11 mouse cellular contexts compared by ENCODE assay signal in the genomic region with DNA sequence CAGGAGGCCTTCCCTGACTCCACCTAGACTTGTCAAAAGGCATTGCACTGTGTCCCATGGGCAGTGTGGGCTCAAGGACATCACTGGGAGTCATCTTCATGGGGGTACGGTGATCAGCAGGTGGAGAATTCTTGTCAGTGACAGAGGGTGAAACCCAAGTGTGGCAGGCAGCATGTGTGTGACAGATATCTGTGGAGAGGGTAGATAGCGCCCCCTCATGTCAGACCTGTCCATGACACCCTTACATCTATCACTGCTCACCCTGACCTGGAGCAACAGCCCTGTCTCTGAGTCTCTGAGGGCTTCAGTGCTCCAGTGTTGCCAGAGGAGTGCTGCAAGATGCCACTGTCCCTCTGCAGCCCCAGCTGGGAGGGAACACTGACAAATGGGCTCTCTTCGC.
DNase-seq lines count a peak whose midpoint lies in the region; ATAC-seq and TF ChIP-seq lines count a peak whose summit lies in the region.
"Had no signal": no experiment of that assay in that cellular context is flagged by ENCODE, and none has a peak within 500 bp of the region (broad histone marks: within the 10 kb centered on the region; RNA-seq: fewer than 3 reads in every experiment).

No protein-coding gene starts in this region.

- no peaks in the 10 kb centered on the region for H3K27me3 ChIP-seq in hindbrain, embryonic 10.5 days (ENCODE audit: insufficient read depth, poor library complexity, severe bottlenecking)
- no peaks in the 10 kb centered on the region; the same call in 1 of the 2 replicates for H3K27me3 ChIP-seq in hindbrain, embryonic 14.5 days (ENCODE audit: control insufficient read depth, insufficient read depth, low read length)
- H3K27me3 ChIP-seq in neural tube, embryonic 11.5 days (ENCODE audit: control insufficient read depth, insufficient read depth, low read length), result no peaks in the 10 kb centered on the region
- no peaks in the 10 kb centered on the region for H3K27me3 ChIP-seq in hindbrain, embryonic 11.5 days (ENCODE audit: control insufficient read depth, insufficient read depth, low read length)
- no peaks in the 10 kb centered on the region for H3K27me3 ChIP-seq in stomach, postnatal 0 days (ENCODE audit: control insufficient read depth, insufficient read depth, low read length)

- peak; percentile 50 for TF ChIP-seq CTCF in stomach, postnatal 0 days (IDR thresholded peaks at IDR 0.05; ENCODE audit: low read depth)

- peak overlapping the region; percentile 36; the same call in 1 of the 2 replicates for H3K27ac ChIP-seq in hindbrain, embryonic 10.5 days
- no peak overlapping the region for H3K27ac ChIP-seq in hindbrain, embryonic 14.5 days
- H3K27ac ChIP-seq in neural tube, embryonic 11.5 days (ENCODE audit: low read depth, low read length), result no peak overlapping the region
- no peak overlapping the region for H3K27ac ChIP-seq in hindbrain, embryonic 11.5 days (ENCODE audit: low read depth, low read length)
- no peak overlapping the region for H3K27ac ChIP-seq in stomach, postnatal 0 days (replicated peaks)

- H3K4me3 ChIP-seq in hindbrain, embryonic 10.5 days, result no peak overlapping the region
- H3K4me3 ChIP-seq in hindbrain, embryonic 14.5 days (replicated peaks; ENCODE audit: low read length), result no peak overlapping the region
- no peak overlapping the region for H3K4me3 ChIP-seq in neural tube, embryonic 11.5 days (ENCODE audit: low read depth, low read length)
- no peak overlapping the region for H3K4me3 ChIP-seq in hindbrain, embryonic 11.5 days (ENCODE audit: low read depth, low read length)
- no peak overlapping the region for H3K4me3 ChIP-seq in stomach, postnatal 0 days (ENCODE audit: low read depth, low read length)

- TF ChIP-seq EP300 in stomach, postnatal 0 days (optimal IDR thresholded peaks at IDR 0.05), result no peak

- ATAC-seq in hindbrain, embryonic 14.5 days (ENCODE audit: low FRiP score), result no peak; the same call in 1 of the 2 replicates
- ATAC-seq in neural tube, embryonic 11.5 days (ENCODE audit: insufficient read depth, low FRiP score, low TSS enrichment), result no peak
- ATAC-seq in hindbrain, embryonic 11.5 days (ENCODE audit: low FRiP score), result peak; percentile 22; the same call in 1 of the 2 replicates
- ATAC-seq in stomach, postnatal 0 days (ENCODE audit: low FRiP score, low TSS enrichment), result no peak

- no peak for DNase-seq in hindbrain, embryonic 10.5 days (ENCODE audit: low spot score)
- no peak for DNase-seq in hindbrain, embryonic 14.5 days (ENCODE audit: low spot score)
- DNase-seq in neural tube, embryonic 11.5 days (ENCODE audit: low spot score), result peak; percentile 45
- DNase-seq in neural tube, embryonic 10.5 days (ENCODE audit: extremely low spot score, low spot score), result no peak
- DNase-seq in hindbrain, embryonic 11.5 days (ENCODE audit: low spot score), result peak; percentile 50
- DNase-seq in stomach, postnatal 0 days (ENCODE audit: low spot score), result no peak
- DNase-seq in cerebellum, postnatal 14 days, result no peak
- DNase-seq: cerebellum, postnatal 36 days; gastrocnemius, postnatal 25 days; heart, postnatal 14 days; kidney, postnatal 10 days had no signal

- H3K9me3 ChIP-seq in hindbrain, embryonic 10.5 days, result peaks cover 4% of the 10 kb centered on the region; the same call in 1 of the 2 replicates
- H3K9me3 ChIP-seq in hindbrain, embryonic 14.5 days (ENCODE audit: control insufficient read depth, low read length), result no peaks in the 10 kb centered on the region
- no peaks in the 10 kb centered on the region for H3K9me3 ChIP-seq in neural tube, embryonic 11.5 days (ENCODE audit: control insufficient read depth, low read length)
- no peaks in the 10 kb centered on the region for H3K9me3 ChIP-seq in hindbrain, embryonic 11.5 days (ENCODE audit: control insufficient read depth, low read length)
- H3K9me3 ChIP-seq in stomach, postnatal 0 days (ENCODE audit: control insufficient read depth, low read length), result no peaks in the 10 kb centered on the region

- no peak overlapping the region for H3K9ac ChIP-seq in hindbrain, embryonic 14.5 days
- H3K9ac ChIP-seq in neural tube, embryonic 11.5 days (ENCODE audit: low read length), result no peak overlapping the region
- no peak overlapping the region for H3K9ac ChIP-seq in hindbrain, embryonic 11.5 days (ENCODE audit: low read depth, low read length)
- H3K9ac ChIP-seq in stomach, postnatal 0 days (ENCODE audit: low read length), result no peak overlapping the region

- peaks cover 16% of the 10 kb centered on the region for H3K4me1 ChIP-seq in hindbrain, embryonic 10.5 days (replicated peaks)
- no peaks in the 10 kb centered on the region for H3K4me1 ChIP-seq in hindbrain, embryonic 14.5 days (replicated peaks; ENCODE audit: control insufficient read depth, insufficient read depth, low read length)
- peaks cover 6% of the 10 kb centered on the region; the same call in 1 of the 2 replicates for H3K4me1 ChIP-seq in neural tube, embryonic 11.5 days (ENCODE audit: control insufficient read depth, insufficient read depth, low read length)
- H3K4me1 ChIP-seq in hindbrain, embryonic 11.5 days (replicated peaks; ENCODE audit: control insufficient read depth, insufficient read depth, low read length), result no peaks in the 10 kb centered on the region
- no peaks in the 10 kb centered on the region for H3K4me1 ChIP-seq in stomach, postnatal 0 days (replicated peaks; ENCODE audit: control insufficient read depth, insufficient read depth)

- H3K36me3 ChIP-seq in hindbrain, embryonic 10.5 days, result no peaks in the 10 kb centered on the region
- 0 out of 2 replicates have a peak, but pooled peaks cover under 1% of the 10 kb centered on the region for H3K36me3 ChIP-seq in hindbrain, embryonic 14.5 days (replicated peaks; ENCODE audit: control insufficient read depth, insufficient read depth)
- H3K36me3 ChIP-seq in neural tube, embryonic 11.5 days (ENCODE audit: control insufficient read depth, insufficient read depth, low read length), result no peaks in the 10 kb centered on the region
- no peaks in the 10 kb centered on the region for H3K36me3 ChIP-seq in hindbrain, embryonic 11.5 days (ENCODE audit: control insufficient read depth, insufficient read depth, low read length)
- H3K36me3 ChIP-seq in stomach, postnatal 0 days (ENCODE audit: control insufficient read depth, insufficient read depth, low read length), result no peaks in the 10 kb centered on the region

- 61% methylated on average over 3 of the region's 3 CpGs for WGBS in hindbrain, embryonic 10.5 days
- 53% methylated on average over 3 of the region's 3 CpGs for WGBS in hindbrain, embryonic 14.5 days
- 60% methylated on average over 3 of the region's 3 CpGs for WGBS in neural tube, embryonic 11.5 days
- WGBS in hindbrain, embryonic 11.5 days, result 64% methylated on average over 3 of the region's 3 CpGs
- WGBS in stomach, postnatal 0 days, result 47% methylated on average over 3 of the region's 3 CpGs

- H3K4me2 ChIP-seq in hindbrain, embryonic 14.5 days (replicated peaks), result no peak overlapping the region
- H3K4me2 ChIP-seq in neural tube, embryonic 11.5 days (ENCODE audit: low read depth), result no peak overlapping the region
- no peak overlapping the region for H3K4me2 ChIP-seq in hindbrain, embryonic 11.5 days (replicated peaks; ENCODE audit: low read depth, low read length)
- no peak overlapping the region for H3K4me2 ChIP-seq in stomach, postnatal 0 days (replicated peaks; ENCODE audit: low read depth)

Comparison
In these comparisons a context has a peak if more than half of its experiments do, and no peak if none do; other contexts are left out.
1. DNase-seq: peak in neural tube, embryonic 11.5 days (single experiment) and hindbrain, embryonic 11.5 days (single experiment); none in hindbrain, embryonic 10.5 days (single experiment), hindbrain, embryonic 14.5 days (single experiment), neural tube, embryonic 10.5 days (single experiment), stomach, postnatal 0 days (single experiment) and cerebellum, postnatal 14 days (0 of 2).